Mouse (Mus musculus): ENCODE data around the gene Ggact. TPM values are rescaled to one million over a fixed set of nuclear protein-coding genes. Genes with fewer than 3 reads are reported as not detected.

The Ggact gene
- 29.5 and 31.6 TPM in 2 replicates for polyA plus RNA-seq (2014; fragmentation: Nextera tagmentation; extraction: Ambion mirVana)

GRCm38 (mm10) chr14:122913657-122914056, at the start of gene Ggact:
Gene Ggact, minus strand, starts transcription at chr14:122913757.
- H3K36me3 ChIP-seq (ENCODE audit: control insufficient read depth, insufficient read depth, low read length): no peaks in the 10 kb centered on the region
- no peaks in the 10 kb centered on the region for H3K4me1 ChIP-seq (ENCODE audit: control insufficient read depth, insufficient read depth, low read length)
- 75% methylated on average over 6 of the region's 6 CpGs for WGBS
- H3K9me3 ChIP-seq (ENCODE audit: control insufficient read depth, low read depth, low read length): no peaks in the 10 kb centered on the region
- no peak for ATAC-seq (ENCODE audit: insufficient number of reproducible peaks, insufficient read depth, low FRiP score, low read depth)
- H3K27ac ChIP-seq (ENCODE audit: low read length): peak within 1 kb of the TSS; percentile 55; the same call in 1 of the 2 replicates
- peak within 1 kb of the TSS; percentile 73 for H3K4me2 ChIP-seq (replicated peaks; ENCODE audit: low read depth, low read length)
- H3K27me3 ChIP-seq (ENCODE audit: control insufficient read depth, insufficient read depth, low read length): no peaks in the 10 kb centered on the region
- peak within 1 kb of the TSS; percentile 42; the same call in 1 of the 2 replicates for H3K9ac ChIP-seq (replicated peaks; ENCODE audit: low read depth, low read length)
- H3K4me3 ChIP-seq (ENCODE audit: low read depth, low read length): peak within 1 kb of the TSS; percentile 62

- H3K4me3 ChIP-seq (ENCODE audit: low read depth, low read length): no peak overlapping the region
- no peak overlapping the region for H3K27ac ChIP-seq (ENCODE audit: low read length)
- no peaks in the 10 kb centered on the region for H3K4me1 ChIP-seq (ENCODE audit: control insufficient read depth, insufficient read depth, low read length)
- no peak overlapping the region for H3K9ac ChIP-seq (replicated peaks; ENCODE audit: low read depth, low read length)
- ATAC-seq (ENCODE audit: insufficient number of reproducible peaks, insufficient read depth, low FRiP score, low read depth): no peak
- no peaks in the 10 kb centered on the region for H3K9me3 ChIP-seq (ENCODE audit: control insufficient read depth, low read depth, low read length)
- H3K27me3 ChIP-seq (ENCODE audit: control insufficient read depth, insufficient read depth, low read length): no peaks in the 10 kb centered on the region
- 92% methylated on average over 8 of the region's 8 CpGs for WGBS
- H3K36me3 ChIP-seq (ENCODE audit: control insufficient read depth, insufficient read depth, low read length): no peaks in the 10 kb centered on the region; the same call in 1 of the 2 replicates
- H3K4me2 ChIP-seq (replicated peaks; ENCODE audit: low read depth, low read length): no peak overlapping the region
Observed at GRCm38 (mm10) chr14:122957941-122958340, 44.4 kb upstream of the Ggact start.

- no peaks in the 10 kb centered on the region for H3K9me3 ChIP-seq (ENCODE audit: control insufficient read depth, low read depth, low read length)
- H3K27ac ChIP-seq (ENCODE audit: low read length): no peak overlapping the region
- no peaks in the 10 kb centered on the region for H3K36me3 ChIP-seq (ENCODE audit: control insufficient read depth, insufficient read depth, low read length)
- no peaks in the 10 kb centered on the region for H3K4me1 ChIP-seq (ENCODE audit: control insufficient read depth, insufficient read depth, low read length)
- WGBS: 15% methylated on average over 1 of the region's 1 CpGs
- no peak overlapping the region for H3K4me3 ChIP-seq (ENCODE audit: low read depth, low read length)
- no peaks in the 10 kb centered on the region for H3K27me3 ChIP-seq (ENCODE audit: control insufficient read depth, insufficient read depth, low read length)
- H3K9ac ChIP-seq (replicated peaks; ENCODE audit: low read depth, low read length): no peak overlapping the region
- ATAC-seq (ENCODE audit: insufficient number of reproducible peaks, insufficient read depth, low FRiP score, low read depth): peak; percentile 42; the same call in 1 of the 2 replicates
- H3K4me2 ChIP-seq (replicated peaks; ENCODE audit: low read depth, low read length): no peak overlapping the region
Observed at GRCm38 (mm10) chr14:122953331-122953730, 39.8 kb upstream of the Ggact start.

GRCm38 (mm10) chr14:122952556-122952955, 39.0 kb upstream of the Ggact start:
- H3K27me3 ChIP-seq (ENCODE audit: control insufficient read depth, insufficient read depth, low read length): no peaks in the 10 kb centered on the region
- no peak overlapping the region for H3K27ac ChIP-seq (ENCODE audit: low read length)
- H3K9ac ChIP-seq (replicated peaks; ENCODE audit: low read depth, low read length): no peak overlapping the region
- 93% methylated on average over 1 of the region's 1 CpGs for WGBS
- ATAC-seq (ENCODE audit: insufficient number of reproducible peaks, insufficient read depth, low FRiP score, low read depth): no peak
- H3K4me1 ChIP-seq (ENCODE audit: control insufficient read depth, insufficient read depth, low read length): no peaks in the 10 kb centered on the region
- no peak overlapping the region for H3K4me3 ChIP-seq (ENCODE audit: low read depth, low read length)
- H3K36me3 ChIP-seq (ENCODE audit: control insufficient read depth, insufficient read depth, low read length): peaks cover 2% of the 10 kb centered on the region; the same call in 1 of the 2 replicates
- no peak overlapping the region for H3K4me2 ChIP-seq (replicated peaks; ENCODE audit: low read depth, low read length)
- no peaks in the 10 kb centered on the region for H3K9me3 ChIP-seq (ENCODE audit: control insufficient read depth, low read depth, low read length)

- no peaks in the 10 kb centered on the region for H3K9me3 ChIP-seq (ENCODE audit: control insufficient read depth, low read depth, low read length)
- WGBS: 83% methylated on average over 6 of the region's 6 CpGs
- H3K9ac ChIP-seq (replicated peaks; ENCODE audit: low read depth, low read length): no peak overlapping the region
- H3K27ac ChIP-seq (ENCODE audit: low read length): no peak overlapping the region
- H3K36me3 ChIP-seq (ENCODE audit: control insufficient read depth, insufficient read depth, low read length): peaks cover 4% of the 10 kb centered on the region; the same call in 1 of the 2 replicates
- no peaks in the 10 kb centered on the region for H3K4me1 ChIP-seq (ENCODE audit: control insufficient read depth, insufficient read depth, low read length)
- no peak overlapping the region for H3K4me3 ChIP-seq (ENCODE audit: low read depth, low read length)
- H3K27me3 ChIP-seq (ENCODE audit: control insufficient read depth, insufficient read depth, low read length): no peaks in the 10 kb centered on the region
- no peak overlapping the region for H3K4me2 ChIP-seq (replicated peaks; ENCODE audit: low read depth, low read length)
- no peak for ATAC-seq (ENCODE audit: insufficient number of reproducible peaks, insufficient read depth, low FRiP score, low read depth)
Observed at GRCm38 (mm10) chr14:122951676-122952445, 38.3 kb upstream of the Ggact start.

- ATAC-seq (ENCODE audit: insufficient number of reproducible peaks, insufficient read depth, low FRiP score, low read depth): no peak
- H3K9me3 ChIP-seq (ENCODE audit: control insufficient read depth, low read depth, low read length): no peaks in the 10 kb centered on the region
- WGBS: 87% methylated on average over 1 of the region's 1 CpGs
Observed at GRCm38 (mm10) chr14:122950915-122951314, 37.4 kb upstream of the Ggact start.

GRCm38 (mm10) chr14:122943475-122943853, 29.9 kb upstream of the Ggact start:
- Histone ChIP-seq H3K27me3 (ENCODE audit: control insufficient read depth, insufficient read depth, low read length) (no peaks in the 10 kb centered on the region), H3K9ac (replicated peaks; ENCODE audit: low read depth, low read length) (no peak overlapping the region), H3K4me2 (replicated peaks; ENCODE audit: low read depth, low read length) (no peak overlapping the region), H3K9me3 (ENCODE audit: control insufficient read depth, low read depth, low read length) (no peaks in the 10 kb centered on the region), H3K4me1 (ENCODE audit: control insufficient read depth, insufficient read depth, low read length) (no peaks in the 10 kb centered on the region), H3K27ac (ENCODE audit: low read length) (no peak overlapping the region), H3K4me3 (ENCODE audit: low read depth, low read length) (no peak overlapping the region), H3K36me3 (ENCODE audit: control insufficient read depth, insufficient read depth, low read length) (peaks cover 18% of the 10 kb centered on the region)
- ATAC-seq (ENCODE audit: insufficient number of reproducible peaks, insufficient read depth, low FRiP score, low read depth): no peak
- WGBS: 94% methylated on average over 3 of the region's 3 CpGs

More at GRCm38 (mm10) chr14:122950915-122951314, 37.4 kb upstream of the Ggact start:
- H3K4me1 ChIP-seq (ENCODE audit: control insufficient read depth, insufficient read depth, low read length): no peaks in the 10 kb centered on the region
- H3K36me3 ChIP-seq (ENCODE audit: control insufficient read depth, insufficient read depth, low read length): peaks cover 4% of the 10 kb centered on the region; the same call in 1 of the 2 replicates
- no peak overlapping the region for H3K4me3 ChIP-seq (ENCODE audit: low read depth, low read length)
- no peaks in the 10 kb centered on the region for H3K27me3 ChIP-seq (ENCODE audit: control insufficient read depth, insufficient read depth, low read length)
- no peak overlapping the region for H3K4me2 ChIP-seq (replicated peaks; ENCODE audit: low read depth, low read length)
- H3K9ac ChIP-seq (replicated peaks; ENCODE audit: low read depth, low read length): no peak overlapping the region
- H3K27ac ChIP-seq (ENCODE audit: low read length): no peak overlapping the region

- Histone ChIP-seq H3K27me3 (ENCODE audit: control insufficient read depth, insufficient read depth, low read length) (no peaks in the 10 kb centered on the region), H3K4me3 (ENCODE audit: low read depth, low read length) (no peak overlapping the region), H3K4me2 (replicated peaks; ENCODE audit: low read depth, low read length) (no peak overlapping the region), H3K4me1 (ENCODE audit: control insufficient read depth, insufficient read depth, low read length) (no peaks in the 10 kb centered on the region), H3K27ac (ENCODE audit: low read length) (no peak overlapping the region), H3K9ac (replicated peaks; ENCODE audit: low read depth, low read length) (no peak overlapping the region), H3K9me3 (ENCODE audit: control insufficient read depth, low read depth, low read length) (no peaks in the 10 kb centered on the region), H3K36me3 (ENCODE audit: control insufficient read depth, insufficient read depth, low read length) (peaks cover 18% of the 10 kb centered on the region)
- WGBS: 70% methylated on average over 4 of the region's 4 CpGs
- ATAC-seq (ENCODE audit: insufficient number of reproducible peaks, insufficient read depth, low FRiP score, low read depth): no peak
Observed at GRCm38 (mm10) chr14:122942757-122943474, 29.4 kb upstream of the Ggact start.
